Mouse (Mus musculus): ENCODE results near the gene Fgfr4. TPM values are rescaled to one million over a fixed set of nuclear protein-coding genes. Genes with fewer than 3 reads are reported as not detected.

Fgfr4 gene
- polyA plus RNA-seq, 1 experiment: not detected

DNA sequence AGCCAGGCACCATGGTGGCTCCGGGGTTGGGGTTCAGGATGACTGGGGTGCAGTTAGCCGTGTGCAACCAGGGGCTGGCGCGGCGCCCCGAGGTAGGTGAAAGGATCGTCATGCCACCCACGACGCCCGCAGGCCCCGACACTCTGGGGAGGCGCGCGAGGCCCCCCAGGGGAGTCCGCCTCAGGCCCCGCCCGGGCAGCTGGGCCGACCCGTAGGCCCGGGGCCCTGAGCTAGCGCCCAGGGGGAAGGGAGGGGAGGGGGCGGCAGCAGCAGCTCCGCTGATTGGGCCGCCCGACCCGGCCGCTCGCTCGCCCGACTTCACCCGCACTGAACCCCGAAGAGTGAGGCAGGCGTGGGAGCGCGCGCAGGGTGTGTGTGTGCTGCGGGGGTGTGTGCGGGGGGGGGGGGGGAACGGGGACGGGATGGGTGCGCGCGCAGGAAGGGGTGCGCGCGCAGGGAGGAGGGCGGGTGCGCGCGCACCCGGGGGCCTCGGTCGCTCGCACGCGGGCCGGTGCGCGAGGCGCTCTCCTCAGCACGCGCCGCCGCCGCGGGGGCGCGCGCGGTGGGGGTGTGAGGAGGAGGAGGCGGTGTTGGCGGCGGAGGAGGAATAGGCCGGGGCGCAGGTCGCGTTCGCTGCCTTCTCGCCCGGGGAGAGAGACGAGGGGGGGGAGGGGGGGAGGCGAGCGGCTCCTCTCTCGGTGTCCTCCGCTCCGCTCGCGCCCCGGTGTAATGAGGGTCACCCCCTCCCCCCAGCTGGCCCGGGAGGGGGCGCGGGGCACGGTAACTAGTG lies 59.0 kb downstream of the Fgfr4 start:
- peak overlapping the region; percentile 97 for H3K27ac ChIP-seq (replicated peaks; ENCODE audit: low read depth, low read length)
- peak overlapping the region; percentile 86 for H3K4me3 ChIP-seq (ENCODE audit: insufficient read depth, low read depth, low read length)
- peaks cover 14% of the 10 kb centered on the region for H3K4me1 ChIP-seq (ENCODE audit: control insufficient read depth, insufficient read depth, insufficient read length, low read length)

DNA sequence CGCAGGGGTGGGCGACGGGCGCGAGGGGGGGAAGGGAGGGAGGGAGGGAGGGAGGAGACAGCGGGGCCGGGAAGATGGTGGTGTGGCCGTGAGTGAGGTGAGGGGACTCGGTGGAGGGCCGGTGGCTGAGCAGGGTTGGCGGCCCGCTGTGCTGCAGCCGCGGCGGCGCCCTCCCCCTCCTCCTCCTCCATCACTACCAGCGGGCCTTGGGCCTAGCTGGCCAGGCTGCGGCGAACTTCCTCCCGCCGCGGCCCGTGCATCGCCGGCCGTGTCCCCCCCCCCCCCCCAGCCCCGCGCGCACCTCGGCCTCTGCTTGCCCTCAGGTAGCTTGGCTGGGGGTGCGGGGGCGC lies 59.5 kb downstream of the Fgfr4 start:
- H3K4me3 ChIP-seq (ENCODE audit: insufficient read depth, low read depth, low read length): peak overlapping the region; percentile 86
- H3K4me1 ChIP-seq (ENCODE audit: control insufficient read depth, insufficient read depth, insufficient read length, low read length): peaks cover 14% of the 10 kb centered on the region
- peak overlapping the region; percentile 75 for H3K27ac ChIP-seq (replicated peaks; ENCODE audit: low read depth, low read length)

DNA sequence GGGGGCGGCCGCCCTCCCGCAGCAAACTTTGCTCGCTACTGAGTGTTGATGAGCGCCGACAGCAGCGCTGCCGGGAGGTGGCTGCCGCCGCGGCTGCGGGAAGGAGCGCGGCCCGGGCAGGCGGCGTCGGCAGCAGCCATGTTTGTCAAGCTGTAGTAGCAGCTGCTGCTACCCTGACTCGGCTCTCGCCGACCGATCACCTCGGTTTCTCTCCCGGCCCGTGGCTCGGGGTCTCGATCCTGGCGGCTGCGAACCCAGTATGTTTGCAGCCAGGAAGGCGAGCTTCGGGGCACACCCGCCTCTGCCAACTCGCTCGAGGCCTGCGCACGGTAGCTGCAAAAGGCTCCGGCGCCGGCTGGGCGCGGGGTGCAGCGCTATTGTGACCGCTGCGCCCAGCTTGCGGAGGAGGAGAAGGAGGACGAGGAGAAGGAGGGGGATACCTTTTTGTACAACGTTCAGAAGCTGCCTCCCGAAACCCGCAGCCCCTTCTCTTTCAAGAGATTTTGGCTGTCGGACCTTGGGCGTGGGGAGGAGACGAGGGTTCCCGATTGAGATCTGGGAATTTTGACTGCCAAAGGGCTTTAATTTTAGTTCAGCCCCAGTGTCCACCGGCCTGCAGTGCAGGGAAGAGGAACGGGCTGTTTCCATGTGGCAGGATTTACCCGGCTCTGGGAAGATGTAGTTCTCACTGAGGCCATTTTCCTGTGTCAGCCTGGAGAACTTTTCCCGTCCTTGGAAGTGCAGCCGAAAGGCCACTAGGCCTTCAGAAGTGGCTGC lies 60.1 kb downstream of the Fgfr4 start:
- H3K4me1 ChIP-seq (ENCODE audit: control insufficient read depth, insufficient read depth, insufficient read length, low read length): peaks cover 14% of the 10 kb centered on the region
- peak overlapping the region; percentile 75 for H3K27ac ChIP-seq (replicated peaks; ENCODE audit: low read depth, low read length)
- peak overlapping the region; percentile 86 for H3K4me3 ChIP-seq (ENCODE audit: insufficient read depth, low read depth, low read length)

DNA sequence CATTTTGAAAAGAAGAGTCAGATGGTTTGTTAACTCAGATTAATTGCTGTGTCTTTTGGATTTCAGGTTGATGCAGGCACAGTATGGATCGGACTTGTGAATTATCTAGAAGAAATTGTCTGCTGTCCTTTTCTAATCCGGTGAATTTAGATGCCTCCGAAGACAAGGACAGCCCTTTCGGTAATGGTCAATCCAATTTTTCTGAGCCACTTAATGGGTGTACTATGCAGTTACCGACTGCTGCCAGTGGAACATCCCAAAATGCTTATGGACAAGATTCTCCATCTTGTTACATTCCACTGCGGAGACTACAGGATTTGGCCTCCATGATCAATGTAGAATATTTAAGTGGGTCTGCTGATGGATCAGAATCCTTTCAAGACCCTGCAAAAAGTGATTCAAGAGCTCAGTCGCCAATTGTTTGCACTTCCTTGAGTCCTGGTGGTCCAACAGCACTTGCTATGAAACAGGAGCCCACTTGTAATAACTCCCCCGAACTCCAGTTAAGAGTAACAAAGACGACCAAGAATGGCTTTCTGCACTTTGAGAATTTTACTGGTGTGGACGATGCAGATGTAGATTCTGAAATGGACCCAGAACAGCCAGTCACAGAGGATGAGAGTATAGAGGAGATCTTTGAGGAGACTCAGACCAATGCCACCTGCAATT lies 60.8 kb downstream of the Fgfr4 start:
- Histone ChIP-seq H3K27ac (replicated peaks; ENCODE audit: low read depth, low read length) (peak overlapping the region; percentile 75), H3K4me3 (ENCODE audit: insufficient read depth, low read depth, low read length) (peak overlapping the region; percentile 86), H3K4me1 (ENCODE audit: control insufficient read depth, insufficient read depth, insufficient read length, low read length) (peaks cover 15% of the 10 kb centered on the region)

Other genes starting within 250 kb of the Fgfr4 start
- 3.1 and 3.6 TPM in 2 replicates for gene Unc5a, start 203.2 kb upstream of the Fgfr4 start, polyA plus RNA-seq (2012; ENCODE audit: insufficient read depth, insufficient read length, missing spikeins)
- 0.59 and 1.4 TPM in 2 replicates for gene Hk3, start 131.3 kb upstream of the Fgfr4 start, polyA plus RNA-seq (2012; ENCODE audit: insufficient read depth, insufficient read length, missing spikeins)
- 16.8 and 21.5 TPM in 2 replicates for gene Uimc1, start 52.3 kb upstream of the Fgfr4 start, polyA plus RNA-seq (2012; ENCODE audit: insufficient read depth, insufficient read length, missing spikeins)
- gene Zfp346, start 47.3 kb upstream of the Fgfr4 start, polyA plus RNA-seq (2012; ENCODE audit: insufficient read depth, insufficient read length, missing spikeins): 3.0 and 4.4 TPM in 2 replicates
- not detected in 2 replicates for gene Gm17617, start 19.1 kb upstream of the Fgfr4 start, polyA plus RNA-seq (2012; ENCODE audit: insufficient read depth, insufficient read length, missing spikeins)
- gene Nsd1, start 57.1 kb downstream of the Fgfr4 start, polyA plus RNA-seq (2012; ENCODE audit: insufficient read depth, insufficient read length, missing spikeins): 24.0 and 34.1 TPM in 2 replicates
- gene Prelid1, start 167.9 kb downstream of the Fgfr4 start, polyA plus RNA-seq (2012; ENCODE audit: insufficient read depth, insufficient read length, missing spikeins): 116 and 125 TPM in 2 replicates
- gene Rab24, start 169.3 kb downstream of the Fgfr4 start, polyA plus RNA-seq (2012; ENCODE audit: insufficient read depth, insufficient read length, missing spikeins): 40.0 and 56.9 TPM in 2 replicates
- not detected in 2 replicates for gene Mxd3, start 177.2 kb downstream of the Fgfr4 start, polyA plus RNA-seq (2012; ENCODE audit: insufficient read depth, insufficient read length, missing spikeins)
- gene Lman2, start 210.1 kb downstream of the Fgfr4 start, polyA plus RNA-seq (2012; ENCODE audit: insufficient read depth, insufficient read length, missing spikeins): 87.3 and 88.0 TPM in 2 replicates
- gene Rgs14, start 217.1 kb downstream of the Fgfr4 start, polyA plus RNA-seq (2012; ENCODE audit: insufficient read depth, insufficient read length, missing spikeins): not detected in 2 replicates
- not detected in 2 replicates for gene Slc34a1, start 245.5 kb downstream of the Fgfr4 start, polyA plus RNA-seq (2012; ENCODE audit: insufficient read depth, insufficient read length, missing spikeins)